Mouse (Mus musculus): ENCODE data around the gene Myo1g.

- TF ChIP-seq CTCF (conservative IDR thresholded peaks at IDR 0.05; ENCODE audit: insufficient read depth, insufficient read length, low read depth, low read length) (no peak), POLR2A (IDR thresholded peaks at IDR 0.05; ENCODE audit: low read depth, low read length) (no peak)
Measured at GRCm38 (mm10) chr11:6563201-6563600, 42.4 kb upstream of the Myo1g start.
